Mouse (Mus musculus): ENCODE measurements around the gene Sec13. TPM values are rescaled to one million over a fixed set of nuclear protein-coding genes. Genes with fewer than 3 reads are reported as not detected.
A peak's percentile ranks its signal among the peaks of the same experiment; 100 is the strongest.
"Not testable (repeated sequence)": the region's sequence is repeated elsewhere in the genome, so short reads cannot be mapped to it uniquely, and the experiment has no call there.

The Sec13 gene
- polyA plus RNA-seq, 1 experiment from 2014 or later = 239 TPM

DNA sequence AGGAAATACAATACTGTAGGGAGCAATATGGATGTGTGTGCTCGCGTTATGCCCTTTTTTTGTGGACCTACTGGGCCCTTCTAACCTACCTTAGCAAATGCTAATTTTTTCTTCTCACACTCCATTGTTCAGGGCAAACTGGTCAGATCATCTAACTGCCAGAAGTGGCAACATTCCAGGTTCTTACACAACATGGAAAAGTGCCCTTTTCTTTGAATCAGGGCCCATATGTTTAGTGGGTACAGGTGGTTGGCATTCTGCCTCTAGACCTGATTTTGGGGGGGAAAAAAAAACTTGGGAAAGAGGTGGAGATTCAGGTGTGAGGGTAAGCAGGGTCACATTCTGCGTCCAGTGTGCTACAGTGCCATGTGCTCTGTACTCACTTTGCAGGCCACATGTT lies 23.0 kb downstream of the Sec13 start:
- Histone ChIP-seq H3K36me3 (ENCODE audit: control insufficient read depth, insufficient read depth, low read length) (peaks cover 24% of the 10 kb centered on the region), H3K4me2 (ENCODE audit: low read depth, low read length) (no peak overlapping the region), H3K4me3 (ENCODE audit: low read length) (no peak overlapping the region), H3K27ac (ENCODE audit: low read length) (no peak overlapping the region), H3K9ac (ENCODE audit: low read length) (no peak overlapping the region), H3K27me3 (ENCODE audit: control insufficient read depth, insufficient read depth, low read depth, low read length) (no peaks in the 10 kb centered on the region), H3K4me1 (replicated peaks; ENCODE audit: control insufficient read depth, insufficient read depth, low read length) (no peaks in the 10 kb centered on the region), H3K9me3 (ENCODE audit: control insufficient read depth, low read length) (no peaks in the 10 kb centered on the region)
- ATAC-seq (ENCODE audit: low read depth) = no peak
- 76% methylated on average over 3 of the region's 3 CpGs for WGBS

DNA sequence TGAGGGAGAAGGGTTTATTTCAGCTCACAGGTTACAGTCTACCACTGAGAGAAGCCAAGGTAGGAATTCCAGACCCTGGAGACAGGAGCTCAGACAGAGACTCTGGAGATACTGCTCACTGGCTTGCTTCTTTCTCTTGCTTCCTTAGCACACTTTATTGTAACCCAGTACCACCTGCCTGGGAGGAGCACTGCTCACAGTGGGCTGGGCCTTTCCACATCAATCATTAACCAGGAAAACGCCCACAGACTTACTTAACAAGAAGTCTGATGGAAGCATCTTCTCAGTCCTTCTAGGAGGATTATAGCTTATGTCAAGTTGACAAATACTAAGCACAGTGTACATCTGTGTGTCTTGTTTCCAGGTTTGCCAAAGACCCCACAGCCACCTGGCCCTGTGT lies 25.7 kb downstream of the Sec13 start:
- Histone ChIP-seq H3K27ac (ENCODE audit: low read length) (no peak overlapping the region), H3K9me3 (ENCODE audit: control insufficient read depth, low read length) (no peaks in the 10 kb centered on the region), H3K4me3 (ENCODE audit: low read length) (no peak overlapping the region), H3K4me1 (replicated peaks; ENCODE audit: control insufficient read depth, insufficient read depth, low read length) (no peaks in the 10 kb centered on the region), H3K4me2 (ENCODE audit: low read depth, low read length) (no peak overlapping the region), H3K9ac (ENCODE audit: low read length) (no peak overlapping the region), H3K27me3 (ENCODE audit: control insufficient read depth, insufficient read depth, low read depth, low read length) (no peaks in the 10 kb centered on the region), H3K36me3 (ENCODE audit: control insufficient read depth, insufficient read depth, low read length) (peaks cover 39% of the 10 kb centered on the region)
- 42% methylated on average over 1 of the region's 1 CpGs for WGBS
- ATAC-seq (ENCODE audit: low read depth) = no peak

DNA sequence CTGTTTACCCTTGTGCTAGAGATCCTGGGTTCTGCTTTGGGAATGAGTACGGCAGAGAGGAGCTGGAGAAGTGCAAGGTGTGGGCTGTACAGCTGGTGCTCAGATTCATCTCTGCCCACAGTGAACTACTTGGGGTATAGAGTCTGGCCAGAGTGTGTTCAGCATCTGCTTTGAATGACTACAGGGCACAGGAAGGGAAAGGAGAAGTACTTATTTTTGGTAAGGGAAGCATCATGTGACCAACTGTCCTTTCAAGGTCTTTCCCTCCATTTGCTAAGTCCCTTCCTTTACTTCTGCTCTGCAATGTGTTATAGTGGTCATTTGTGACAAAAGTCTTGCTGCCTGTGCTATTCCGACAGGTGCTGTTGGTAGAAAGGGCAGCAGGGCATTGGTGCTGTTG lies 26.3 kb downstream of the Sec13 start:
- Histone ChIP-seq H3K4me3 (ENCODE audit: low read length) (no peak overlapping the region), H3K4me2 (ENCODE audit: low read depth, low read length) (no peak overlapping the region), H3K4me1 (replicated peaks; ENCODE audit: control insufficient read depth, insufficient read depth, low read length) (no peaks in the 10 kb centered on the region), H3K9me3 (ENCODE audit: control insufficient read depth, low read length) (no peaks in the 10 kb centered on the region), H3K27me3 (ENCODE audit: control insufficient read depth, insufficient read depth, low read depth, low read length) (no peaks in the 10 kb centered on the region), H3K9ac (ENCODE audit: low read length) (no peak overlapping the region), H3K36me3 (ENCODE audit: control insufficient read depth, insufficient read depth, low read length) (peaks cover 43% of the 10 kb centered on the region), H3K27ac (ENCODE audit: low read length) (no peak overlapping the region)
- 86% methylated on average over 2 of the region's 2 CpGs for WGBS
- no peak for ATAC-seq (ENCODE audit: low read depth)

DNA sequence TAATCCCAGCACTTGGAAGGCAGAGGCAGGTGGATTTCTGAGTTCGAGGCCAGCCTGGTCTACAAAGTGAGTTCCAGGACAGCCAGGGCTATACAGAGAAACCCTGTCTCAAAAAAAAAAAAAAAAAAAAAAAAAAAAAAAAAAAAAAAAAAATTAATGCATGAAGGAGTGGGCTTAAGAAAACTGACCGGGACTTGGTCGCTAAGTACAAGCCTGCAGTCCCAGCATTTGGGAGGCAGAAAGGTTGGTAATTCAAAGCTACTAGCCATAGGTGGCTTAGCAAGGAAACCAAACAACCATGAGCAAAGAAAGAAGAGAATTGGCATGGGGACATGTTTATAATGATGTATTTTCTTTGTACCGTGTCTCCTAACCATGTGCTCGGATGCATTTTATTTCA lies 27.2 kb downstream of the Sec13 start:
- ATAC-seq (ENCODE audit: low read depth); H3K27ac ChIP-seq (ENCODE audit: low read length); H3K4me3 ChIP-seq (ENCODE audit: low read length); H3K9me3 ChIP-seq (ENCODE audit: control insufficient read depth, low read length); H3K4me1 ChIP-seq (replicated peaks; ENCODE audit: control insufficient read depth, insufficient read depth, low read length); H3K9ac ChIP-seq (ENCODE audit: low read length); H3K27me3 ChIP-seq (ENCODE audit: control insufficient read depth, insufficient read depth, low read depth, low read length); H3K4me2 ChIP-seq (ENCODE audit: low read depth, low read length): not testable (repeated sequence)
- H3K36me3 ChIP-seq (ENCODE audit: control insufficient read depth, insufficient read depth, low read length) = peaks cover 50% of the 10 kb centered on the region
- 82% methylated on average over 4 of the region's 5 CpGs for WGBS

DNA sequence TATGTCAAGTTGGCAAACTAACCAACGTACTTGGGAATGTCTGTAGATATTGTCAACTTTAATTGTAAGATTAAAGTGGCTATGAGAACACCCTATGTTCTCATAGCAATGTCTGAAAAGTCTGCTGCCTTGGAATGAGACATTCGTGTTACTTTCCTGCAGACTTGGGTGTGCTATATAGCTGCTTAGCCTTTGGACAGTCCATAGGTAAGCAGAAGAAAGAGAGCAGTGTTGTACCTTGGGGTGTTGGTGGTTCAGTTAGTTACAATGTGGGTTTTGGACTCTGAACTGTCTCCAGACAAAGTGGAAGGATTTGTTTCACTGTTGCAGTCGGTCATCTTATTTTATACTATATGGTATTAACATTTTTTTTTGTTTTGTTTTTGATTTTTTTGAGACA lies 27.8 kb downstream of the Sec13 start:
- H3K36me3 ChIP-seq (ENCODE audit: control insufficient read depth, insufficient read depth, low read length) = peaks cover 56% of the 10 kb centered on the region
- H3K27me3 ChIP-seq (ENCODE audit: control insufficient read depth, insufficient read depth, low read depth, low read length) = no peaks in the 10 kb centered on the region
- no peak overlapping the region for H3K4me3 ChIP-seq (ENCODE audit: low read length)
- H3K9ac ChIP-seq (ENCODE audit: low read length) = no peak overlapping the region
- no peaks in the 10 kb centered on the region for H3K9me3 ChIP-seq (ENCODE audit: control insufficient read depth, low read length)
- no peak for ATAC-seq (ENCODE audit: low read depth)
- no peak overlapping the region for H3K27ac ChIP-seq (ENCODE audit: low read length)
- no peaks in the 10 kb centered on the region for H3K4me1 ChIP-seq (replicated peaks; ENCODE audit: control insufficient read depth, insufficient read depth, low read length)
- 87% methylated on average over 3 of the region's 3 CpGs for WGBS
- H3K4me2 ChIP-seq (ENCODE audit: low read depth, low read length) = no peak overlapping the region

DNA sequence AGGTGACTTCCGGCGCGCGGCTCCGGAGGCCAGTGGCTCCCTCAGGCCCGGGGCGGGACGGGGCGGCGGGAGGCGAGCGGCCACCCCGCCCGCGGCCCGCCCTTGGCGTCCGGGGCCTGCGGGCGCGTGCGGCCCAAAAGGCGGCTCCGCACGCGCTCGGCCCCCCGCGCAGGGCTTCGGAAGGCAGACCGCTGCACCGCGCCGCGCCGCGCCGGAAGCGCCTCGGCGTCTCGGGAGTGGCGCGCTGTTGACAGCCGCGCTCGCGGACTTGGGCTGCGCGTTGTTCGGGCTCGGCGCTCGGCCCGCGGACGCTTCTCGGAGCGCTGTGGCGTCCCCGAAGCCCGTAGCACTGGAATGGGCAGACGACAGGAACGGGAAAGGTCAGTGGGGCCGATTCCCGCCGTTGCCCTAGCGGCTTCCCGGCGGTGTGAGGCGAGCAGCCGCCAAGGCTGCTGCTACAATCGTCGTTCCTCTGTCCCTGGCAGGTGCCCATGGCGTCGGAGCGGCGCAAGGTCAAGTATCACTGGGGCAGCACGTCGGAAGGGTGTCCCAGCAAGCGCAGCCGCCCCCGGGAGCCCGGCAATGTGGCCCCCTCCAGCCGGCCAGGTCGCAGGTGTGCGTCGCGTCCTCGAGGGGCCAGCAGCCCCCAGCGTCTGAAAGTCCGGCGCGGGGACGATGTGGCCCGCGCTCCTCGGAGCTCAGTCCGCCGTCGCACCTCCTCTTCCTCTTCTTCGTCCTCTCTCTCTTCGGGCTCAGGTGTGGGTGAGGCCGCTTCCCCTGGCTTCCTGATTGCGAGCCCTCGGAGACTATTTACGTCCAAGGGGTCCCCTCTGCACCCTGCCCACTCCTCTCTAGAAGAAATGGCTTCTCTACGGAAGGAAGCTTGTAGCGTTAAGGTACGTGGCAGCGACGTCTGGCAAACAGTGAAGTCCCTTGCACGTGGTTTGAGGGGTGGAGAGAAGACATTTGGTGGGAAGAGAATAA lies 43.0 kb downstream of the Sec13 start:
- under 1% methylated on average over 88 of the region's 113 CpGs for WGBS
- peak overlapping the region; percentile 96 for H3K4me2 ChIP-seq (ENCODE audit: low read depth, low read length)
- H3K27me3 ChIP-seq (ENCODE audit: control insufficient read depth, insufficient read depth, low read depth, low read length) = no peaks in the 10 kb centered on the region
- peak; percentile 63; the same call in 1 of the 2 replicates for ATAC-seq (ENCODE audit: low read depth)
- peak overlapping the region; percentile 85 for H3K4me3 ChIP-seq (ENCODE audit: low read length)
- H3K36me3 ChIP-seq (ENCODE audit: control insufficient read depth, insufficient read depth, low read length) = peaks cover 8% of the 10 kb centered on the region
- H3K9me3 ChIP-seq (ENCODE audit: control insufficient read depth, low read length) = no peaks in the 10 kb centered on the region
- peak overlapping the region; percentile 83 for H3K9ac ChIP-seq (ENCODE audit: low read length)
- H3K4me1 ChIP-seq (replicated peaks; ENCODE audit: control insufficient read depth, insufficient read depth, low read length) = peaks cover 18% of the 10 kb centered on the region
- H3K27ac ChIP-seq (ENCODE audit: low read length) = peak overlapping the region; percentile 94

DNA sequence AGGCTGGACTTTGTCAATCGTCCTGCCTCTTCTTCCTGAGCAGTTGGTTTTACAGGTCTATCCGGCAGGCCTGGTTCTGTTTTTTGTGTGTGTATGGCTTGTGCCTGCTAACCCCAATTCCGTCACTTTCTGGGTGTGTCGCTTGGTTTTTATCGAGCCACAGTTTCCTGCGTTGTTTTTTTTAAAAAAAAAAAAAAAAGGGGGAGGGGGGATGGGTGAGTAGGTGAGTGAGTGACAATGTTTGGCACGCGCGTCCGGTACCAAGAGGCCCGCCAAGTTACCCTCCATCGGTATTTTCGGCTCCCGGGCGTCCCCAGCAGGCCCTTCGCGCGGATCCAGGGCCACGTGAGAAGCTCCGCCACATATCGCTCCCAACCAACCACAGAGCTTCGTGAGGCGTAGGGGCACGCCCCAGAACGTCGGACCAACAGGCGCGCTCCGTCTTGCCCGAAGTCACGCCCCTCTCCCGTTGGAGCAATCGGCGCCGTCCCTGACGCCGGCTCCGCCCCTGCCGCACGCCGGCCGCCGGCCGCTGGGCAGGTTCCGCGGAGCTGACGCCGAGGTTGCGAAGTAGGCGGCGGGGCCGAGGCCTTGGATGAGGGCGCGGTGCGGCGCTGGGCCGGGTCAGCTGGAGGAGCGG lies 43.8 kb downstream of the Sec13 start, which contains the start of gene Tatdn2:
TSS of gene Tatdn2 (plus strand) at position 469 of the 640 bp plus-strand sequence.
- peaks cover 18% of the 10 kb centered on the region for H3K4me1 ChIP-seq (replicated peaks; ENCODE audit: control insufficient read depth, insufficient read depth, low read length)
- peak; percentile 99 for ATAC-seq (ENCODE audit: low read depth)
- peaks cover 3% of the 10 kb centered on the region for H3K36me3 ChIP-seq (ENCODE audit: control insufficient read depth, insufficient read depth, low read length)
- H3K27me3 ChIP-seq (ENCODE audit: control insufficient read depth, insufficient read depth, low read depth, low read length) = no peaks in the 10 kb centered on the region
- peak within 1 kb of the TSS; percentile 83 for H3K9ac ChIP-seq (ENCODE audit: low read length)
- H3K4me2 ChIP-seq (ENCODE audit: low read depth, low read length) = peak within 1 kb of the TSS; percentile 96
- H3K4me3 ChIP-seq (ENCODE audit: low read length) = peak within 1 kb of the TSS; percentile 85
- H3K27ac ChIP-seq (ENCODE audit: low read length) = peak within 1 kb of the TSS; percentile 94
- no peaks in the 10 kb centered on the region for H3K9me3 ChIP-seq (ENCODE audit: control insufficient read depth, low read length)
- WGBS = under 1% methylated on average over 56 of the region's 58 CpGs

DNA sequence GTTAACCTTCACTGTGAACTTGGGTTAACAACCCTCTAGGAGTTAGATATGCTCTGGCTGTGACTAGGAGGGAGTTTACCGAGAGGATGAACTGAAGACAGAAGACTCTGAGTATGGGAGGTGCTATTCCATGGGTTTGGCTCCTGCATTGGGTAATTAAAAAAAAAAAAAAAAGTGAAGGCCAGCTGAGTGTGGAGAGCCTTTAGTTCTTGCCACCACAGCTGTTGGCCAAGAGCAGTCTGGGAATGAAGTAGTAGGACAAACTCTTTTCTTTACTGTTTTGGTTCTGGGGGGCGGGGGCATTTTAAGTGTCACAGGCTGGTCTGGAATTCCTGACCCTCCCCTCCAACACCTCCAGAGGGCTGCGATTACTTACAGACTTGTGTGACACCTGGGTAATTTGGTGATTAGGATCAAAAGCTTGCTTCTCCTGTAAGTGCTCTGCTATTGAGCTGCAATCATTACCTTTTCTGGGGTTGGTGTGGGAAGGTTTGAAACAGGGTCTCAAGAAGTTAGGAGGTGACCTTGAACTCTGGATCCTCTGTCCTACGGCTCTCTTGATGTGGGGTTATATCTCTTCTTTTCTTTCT lies 44.7 kb downstream of the Sec13 start:
- 45% methylated on average over 4 of the region's 4 CpGs for WGBS
- ATAC-seq (ENCODE audit: low read depth) = no peak
- H3K27me3 ChIP-seq (ENCODE audit: control insufficient read depth, insufficient read depth, low read depth, low read length) = no peaks in the 10 kb centered on the region
- H3K4me3 ChIP-seq (ENCODE audit: low read length) = peak overlapping the region; percentile 85
- H3K9me3 ChIP-seq (ENCODE audit: control insufficient read depth, low read length) = no peaks in the 10 kb centered on the region
- peaks cover 21% of the 10 kb centered on the region for H3K4me1 ChIP-seq (replicated peaks; ENCODE audit: control insufficient read depth, insufficient read depth, low read length)
- peak overlapping the region; percentile 96 for H3K4me2 ChIP-seq (ENCODE audit: low read depth, low read length)
- H3K9ac ChIP-seq (ENCODE audit: low read length) = peak overlapping the region; percentile 60
- no peaks in the 10 kb centered on the region; the same call in 1 of the 2 replicates for H3K36me3 ChIP-seq (ENCODE audit: control insufficient read depth, insufficient read depth, low read length)
- H3K27ac ChIP-seq (ENCODE audit: low read length) = peak overlapping the region; percentile 92

DNA sequence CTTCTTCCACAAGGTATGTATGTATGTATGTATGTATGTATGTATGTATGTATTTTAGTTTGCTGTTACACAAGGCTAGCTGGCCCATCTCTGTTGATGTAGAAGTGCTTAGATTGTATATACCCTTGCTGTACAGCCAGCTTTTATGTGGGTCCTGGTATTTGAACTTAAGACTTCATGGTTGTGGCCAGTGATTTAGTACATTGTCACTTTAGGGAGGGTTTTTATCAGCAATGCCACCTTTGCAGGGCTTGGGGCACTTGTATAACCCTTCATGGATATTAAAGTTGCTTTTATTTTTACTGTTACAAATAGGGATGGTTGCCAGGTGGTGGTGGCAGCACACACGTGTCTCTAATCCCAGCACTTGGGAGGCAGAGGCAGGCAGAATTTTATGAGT lies 45.3 kb downstream of the Sec13 start:
- no peak overlapping the region for H3K9ac ChIP-seq (ENCODE audit: low read length)
- no peaks in the 10 kb centered on the region; the same call in 1 of the 2 replicates for H3K36me3 ChIP-seq (ENCODE audit: control insufficient read depth, insufficient read depth, low read length)
- H3K27ac ChIP-seq (ENCODE audit: low read length) = no peak overlapping the region
- WGBS = 69% methylated on average over 1 of the region's 1 CpGs
- H3K4me2 ChIP-seq (ENCODE audit: low read depth, low read length) = no peak overlapping the region
- no peak overlapping the region for H3K4me3 ChIP-seq (ENCODE audit: low read length)
- no peak for ATAC-seq (ENCODE audit: low read depth)
- no peaks in the 10 kb centered on the region for H3K9me3 ChIP-seq (ENCODE audit: control insufficient read depth, low read length)
- peaks cover 27% of the 10 kb centered on the region for H3K4me1 ChIP-seq (replicated peaks; ENCODE audit: control insufficient read depth, insufficient read depth, low read length)
- H3K27me3 ChIP-seq (ENCODE audit: control insufficient read depth, insufficient read depth, low read depth, low read length) = no peaks in the 10 kb centered on the region

Measured in lung, embryonic 16.5 days (tissue).